Mouse (Mus musculus) skeletal muscle tissue, adult 2 months (tissue): ENCODE measurements around the gene Ndufaf7.

Experiments
- DNase-seq: peaks from one replicate; pipeline ENCODE4 v3.0.0-alpha.2; 2012; ENCODE audit warnings: low read depth, low spot score

The Ndufaf7 gene

DNA sequence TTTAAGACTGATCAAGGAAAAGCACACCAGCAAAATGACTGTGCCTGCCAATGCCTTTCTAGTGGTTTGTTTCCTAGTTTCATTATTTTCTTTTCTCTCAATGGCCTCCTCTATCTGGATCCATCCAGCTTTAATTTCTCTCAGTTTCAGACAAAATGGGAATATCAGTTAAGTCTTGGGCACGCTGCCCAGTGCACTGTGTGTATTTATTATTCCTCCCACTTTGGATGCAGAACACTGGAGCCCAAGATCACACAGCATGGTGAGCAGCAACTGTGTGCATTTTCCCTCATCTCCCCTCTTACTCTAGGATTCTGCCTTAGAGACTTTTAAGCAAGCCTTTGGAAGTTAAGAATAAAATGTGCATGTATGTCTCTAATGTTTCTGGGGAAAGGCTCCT, 27.5 kb downstream of the Ndufaf7 start:
- DNase-seq: no peak

- DNase-seq: no peak
These were observed 29.4 kb downstream of the Ndufaf7 start for GRCm38 (mm10) chr17:78966092-78966883.

DNA sequence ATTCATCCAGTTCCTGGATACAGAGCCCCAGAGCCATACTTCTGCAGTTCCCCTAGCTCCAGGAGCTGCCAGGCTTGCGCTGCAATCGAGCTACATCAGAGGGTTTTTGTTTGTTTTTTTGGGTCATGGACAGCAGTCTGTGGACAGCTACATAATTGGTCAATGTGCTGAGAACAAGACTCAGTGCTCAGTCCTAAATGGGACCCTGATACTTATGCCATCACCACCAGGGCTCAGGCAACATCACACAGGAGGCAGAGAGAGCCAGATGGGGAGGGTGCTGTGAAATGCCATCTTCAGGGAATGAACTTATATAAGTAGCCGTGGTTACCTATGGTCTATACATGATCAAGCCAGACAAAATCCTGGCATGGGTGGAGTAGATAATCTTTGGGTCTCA, 31.6 kb downstream of the Ndufaf7 start:
- no peak for DNase-seq

DNA sequence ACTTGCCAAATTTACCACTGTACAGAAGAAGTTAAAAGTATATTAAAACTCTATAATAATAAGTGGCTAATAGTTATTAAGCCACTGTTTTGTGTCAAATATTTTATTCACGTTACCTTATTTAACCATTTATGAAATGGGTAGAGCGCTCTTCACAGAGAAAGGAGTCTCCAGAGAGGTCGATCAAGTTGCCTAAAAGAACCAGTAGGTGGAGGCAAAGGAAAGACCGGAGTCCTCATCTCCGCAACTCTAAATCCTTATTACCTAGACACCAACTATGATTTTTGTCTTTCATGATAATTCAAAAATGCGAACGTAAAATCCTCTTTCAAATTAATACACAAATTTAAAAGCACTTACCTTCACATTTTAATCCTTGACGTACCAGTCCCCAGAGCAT, 46.2 kb downstream of the Ndufaf7 start:
- no peak for DNase-seq

GRCm38 (mm10) chr17:78983736-78984135, 46.8 kb downstream of the Ndufaf7 start:
- no peak for DNase-seq

GRCm38 (mm10) chr17:78989015-78989414, 52.1 kb downstream of the Ndufaf7 start:
- no peak for DNase-seq

- DNase-seq: no peak
These were observed 54.6 kb downstream of the Ndufaf7 start for GRCm38 (mm10) chr17:78991549-78991948.

- no peak for DNase-seq
These were observed 55.5 kb downstream of the Ndufaf7 start for GRCm38 (mm10) chr17:78992303-78993027.

DNA sequence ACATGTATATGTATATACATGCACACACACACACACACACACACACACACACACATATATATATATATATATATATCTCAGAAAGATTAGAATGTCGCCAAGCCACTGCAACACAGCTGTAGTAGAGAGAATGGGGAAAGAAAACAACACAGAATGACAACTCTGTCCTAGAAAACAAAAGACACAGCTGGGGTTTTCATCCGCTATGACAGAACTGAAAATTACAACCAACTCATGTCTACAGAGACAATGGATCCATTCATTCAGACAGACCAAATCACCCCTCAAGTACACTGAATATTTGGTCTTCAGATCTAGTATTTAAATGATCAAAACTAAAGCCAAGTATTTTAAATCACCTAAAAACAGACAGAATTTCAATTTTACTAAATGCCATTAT, 56.7 kb downstream of the Ndufaf7 start:
- no peak for DNase-seq

- no peak for DNase-seq
These were observed 57.4 kb downstream of the Ndufaf7 start for GRCm38 (mm10) chr17:78994382-78994781.

DNA sequence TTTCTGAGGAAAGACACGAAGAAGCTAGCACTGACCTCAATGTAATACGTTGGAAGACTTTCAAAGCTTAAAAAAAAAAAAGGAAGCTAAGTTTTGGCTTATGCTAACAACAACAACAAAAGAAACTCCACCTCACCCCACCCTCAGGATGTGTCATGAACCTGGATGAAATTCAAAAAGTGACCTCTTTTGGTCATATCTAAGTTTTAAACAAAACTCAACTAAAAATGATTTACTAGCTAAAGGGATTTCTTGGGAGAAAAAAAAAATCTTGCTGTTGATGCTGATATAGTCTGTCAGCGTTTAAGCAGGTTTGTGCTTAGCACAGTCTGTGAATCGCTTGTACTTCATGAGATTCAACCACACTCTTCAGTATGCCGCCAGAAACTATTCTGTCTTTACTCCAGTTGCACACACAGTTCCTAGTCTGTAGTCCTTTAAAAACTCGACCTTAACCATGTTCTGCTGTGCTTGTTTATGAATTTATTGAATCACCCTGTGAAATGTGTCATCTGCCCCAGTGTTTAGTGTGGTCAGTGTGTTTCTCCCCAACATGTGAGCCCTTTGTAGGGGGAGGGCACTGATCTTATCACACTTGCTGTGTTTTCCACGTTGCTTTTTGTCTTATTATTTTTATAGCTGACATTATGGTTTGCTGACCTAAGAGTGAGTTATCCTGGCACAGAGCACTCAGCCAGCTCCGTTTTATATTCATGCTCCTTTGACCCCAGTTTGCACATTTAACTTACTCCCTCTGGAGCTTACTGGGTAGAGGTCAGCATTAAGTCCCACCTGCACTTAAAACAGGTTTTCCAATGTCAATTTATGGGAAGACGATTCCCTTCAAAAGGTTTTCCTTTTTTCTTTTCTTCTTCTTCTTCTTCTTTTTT, 58.2 kb downstream of the Ndufaf7 start:
- DNase-seq: peak; percentile 27
